Mouse (Mus musculus): Measurements from ENCODE around the gene Tctex1d2. TPM values are rescaled to one million over a fixed set of nuclear protein-coding genes. Genes with fewer than 3 reads are reported as not detected.

The Tctex1d2 gene
- polyA plus RNA-seq, 1 experiment from 2014 or later, result 23.1 TPM

DNA sequence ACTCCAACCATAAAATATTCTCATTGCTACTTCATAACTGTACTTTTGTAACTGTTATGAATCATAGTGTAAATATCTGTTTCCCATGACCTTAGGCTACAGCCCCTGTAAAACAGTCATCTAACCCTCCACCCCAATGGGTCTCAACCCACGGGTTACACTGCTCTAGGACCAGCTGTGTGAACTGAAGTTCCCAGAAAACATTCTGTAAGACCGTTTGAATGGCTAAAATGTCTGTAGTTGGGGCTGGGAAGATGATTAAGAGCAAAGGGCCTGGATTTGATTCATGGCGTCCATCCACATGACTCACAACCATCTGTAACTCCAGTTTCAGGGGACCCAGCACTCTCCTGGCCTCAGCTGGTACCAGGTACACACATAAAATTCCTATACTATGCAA, 21.3 kb upstream of the Tctex1d2 start:
- Histone ChIP-seq H3K36me3 (peaks cover 7% of the 10 kb centered on the region), H3K27ac (replicated peaks) (no peak overlapping the region), H3K4me3 (no peak overlapping the region), H3K9ac (no peak overlapping the region), H3K9me3 (no peaks in the 10 kb centered on the region), H3K27me3 (replicated peaks) (no peaks in the 10 kb centered on the region), H3K4me1 (peaks cover 13% of the 10 kb centered on the region), H3K4me2 (no peak overlapping the region)
- no peak for ATAC-seq (ENCODE audit: extremely low read depth, insufficient number of reproducible peaks, low FRiP score, low TSS enrichment)
- 72% methylated on average over 3 of the region's 3 CpGs for WGBS

DNA sequence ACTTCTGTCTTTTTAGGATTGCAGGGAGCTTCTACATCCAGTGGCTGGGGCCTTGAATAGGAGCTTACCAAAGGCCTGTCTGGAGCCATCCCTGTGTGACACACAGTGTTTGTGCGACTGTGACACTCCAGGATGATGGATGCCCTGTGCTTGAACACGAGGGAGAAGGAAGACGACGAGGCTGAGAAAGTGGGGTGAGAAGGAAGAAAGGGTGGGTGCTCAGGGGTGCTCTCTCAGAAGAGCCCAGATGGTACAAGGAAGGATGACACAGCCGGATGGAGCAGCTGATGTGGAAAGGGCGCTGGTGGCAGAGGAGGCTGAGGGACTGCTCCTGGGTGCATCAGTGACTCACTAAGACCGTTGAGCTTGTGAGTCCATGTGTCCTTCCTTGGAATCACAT, 19.2 kb upstream of the Tctex1d2 start, which contains the start of gene Tm4sf19:
Tm4sf19 (plus strand) TSS at position 240 of the 400 bp plus-strand sequence.
- Histone ChIP-seq H3K27ac (replicated peaks) (no peak within 1 kb of the TSS), H3K27me3 (replicated peaks) (no peaks in the 10 kb centered on the region), H3K9ac (no peak within 1 kb of the TSS), H3K4me2 (no peak within 1 kb of the TSS), H3K4me3 (no peak within 1 kb of the TSS), H3K4me1 (peaks cover 13% of the 10 kb centered on the region), H3K36me3 (no peaks in the 10 kb centered on the region), H3K9me3 (no peaks in the 10 kb centered on the region)
- ATAC-seq (ENCODE audit: extremely low read depth, insufficient number of reproducible peaks, low FRiP score, low TSS enrichment), result no peak
- 77% methylated on average over 7 of the region's 7 CpGs for WGBS

DNA sequence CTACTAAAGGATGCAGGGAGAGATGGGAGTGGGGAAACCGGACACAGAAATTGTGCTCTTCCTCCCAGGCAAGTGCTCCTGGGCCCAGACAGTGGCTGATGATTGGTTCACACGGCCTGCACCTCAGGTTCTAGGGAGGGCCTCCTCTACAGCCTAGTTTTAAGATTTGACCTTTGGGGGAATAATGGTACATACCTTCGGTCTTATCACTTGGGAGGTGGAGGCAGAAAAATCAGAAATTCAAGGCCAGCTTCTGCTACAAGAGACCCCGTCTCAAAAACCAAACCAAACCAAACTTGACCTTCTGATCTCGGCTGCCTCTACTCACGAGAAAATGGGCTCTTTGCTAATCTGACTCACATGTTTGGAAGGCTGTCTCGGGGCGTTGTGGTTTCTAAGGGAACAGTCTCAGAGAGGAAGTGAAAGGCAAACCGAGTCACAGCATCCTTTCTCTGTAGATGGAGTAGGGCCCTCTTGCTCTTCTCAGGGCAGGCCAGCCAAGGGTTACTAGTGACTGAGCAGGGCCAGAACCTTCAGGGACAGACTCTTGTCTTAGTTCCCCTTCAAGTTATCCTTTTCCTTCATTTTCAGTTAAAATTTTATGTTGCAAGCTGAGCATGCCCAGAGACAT, 18.1 kb upstream of the Tctex1d2 start:
- no peak overlapping the region for H3K4me3 ChIP-seq
- H3K9ac ChIP-seq, result no peak overlapping the region
- no peaks in the 10 kb centered on the region for H3K36me3 ChIP-seq
- H3K27me3 ChIP-seq (replicated peaks), result no peaks in the 10 kb centered on the region
- no peak overlapping the region for H3K4me2 ChIP-seq
- WGBS, result 71% methylated on average over 9 of the region's 9 CpGs
- no peaks in the 10 kb centered on the region for H3K9me3 ChIP-seq
- no peak for ATAC-seq (ENCODE audit: extremely low read depth, insufficient number of reproducible peaks, low FRiP score, low TSS enrichment)
- no peak overlapping the region for H3K27ac ChIP-seq (replicated peaks)
- peaks cover 2% of the 10 kb centered on the region for H3K4me1 ChIP-seq

DNA sequence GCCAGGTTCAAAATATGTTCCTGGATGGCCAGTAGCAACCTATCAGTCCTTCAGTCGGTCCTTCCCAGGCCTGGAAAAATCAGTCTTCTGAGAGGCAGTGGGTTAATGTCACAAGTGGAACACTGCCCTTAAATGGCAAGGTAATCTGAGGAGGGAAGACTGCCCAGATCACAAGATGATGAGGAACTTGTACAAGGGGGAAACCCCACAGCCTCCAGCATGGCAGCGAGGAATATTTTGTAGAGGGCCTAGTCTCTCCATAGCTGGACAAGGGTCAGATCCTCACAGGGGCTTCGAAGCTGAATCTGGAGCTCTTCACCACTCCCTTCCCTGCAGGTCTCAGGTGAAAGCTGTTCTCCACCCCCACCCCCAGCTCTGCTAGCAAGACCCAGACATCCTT, 16.7 kb upstream of the Tctex1d2 start:
- ATAC-seq (ENCODE audit: extremely low read depth, insufficient number of reproducible peaks, low FRiP score, low TSS enrichment), result no peak
- Histone ChIP-seq H3K36me3 (no peaks in the 10 kb centered on the region), H3K4me2 (no peak overlapping the region), H3K27ac (replicated peaks) (no peak overlapping the region), H3K4me3 (no peak overlapping the region), H3K9me3 (no peaks in the 10 kb centered on the region), H3K9ac (no peak overlapping the region), H3K27me3 (replicated peaks) (no peaks in the 10 kb centered on the region), H3K4me1 (no peaks in the 10 kb centered on the region)
- WGBS, result 63% methylated on average over 3 of the region's 3 CpGs

DNA sequence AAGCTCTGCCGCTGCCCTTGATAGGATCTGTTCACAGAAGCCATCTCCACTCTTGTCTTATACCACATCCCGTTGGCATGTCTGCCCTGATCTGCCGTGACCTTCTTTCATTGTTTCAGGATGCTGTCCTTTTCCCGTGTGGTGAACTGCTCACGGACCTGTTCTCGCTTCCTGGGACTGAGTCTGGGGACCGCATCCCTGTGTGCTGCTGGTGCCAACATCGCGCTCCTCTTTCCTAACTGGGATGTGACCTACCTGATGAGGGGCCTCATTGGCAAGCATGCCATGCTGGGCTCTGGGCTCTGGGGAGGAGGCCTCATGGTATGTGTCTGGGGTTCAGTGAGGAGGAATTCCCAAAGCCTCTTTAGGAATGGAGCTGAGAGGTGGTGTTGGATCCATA, 13.8 kb upstream of the Tctex1d2 start:
- no peaks in the 10 kb centered on the region for H3K36me3 ChIP-seq
- ATAC-seq (ENCODE audit: extremely low read depth, insufficient number of reproducible peaks, low FRiP score, low TSS enrichment), result no peak
- H3K4me3 ChIP-seq, result no peak overlapping the region
- no peak overlapping the region for H3K27ac ChIP-seq (replicated peaks)
- no peaks in the 10 kb centered on the region for H3K4me1 ChIP-seq
- H3K9ac ChIP-seq, result no peak overlapping the region
- WGBS, result 88% methylated on average over 9 of the region's 9 CpGs
- H3K4me2 ChIP-seq, result no peak overlapping the region
- H3K9me3 ChIP-seq, result no peaks in the 10 kb centered on the region
- no peaks in the 10 kb centered on the region for H3K27me3 ChIP-seq (replicated peaks)

DNA sequence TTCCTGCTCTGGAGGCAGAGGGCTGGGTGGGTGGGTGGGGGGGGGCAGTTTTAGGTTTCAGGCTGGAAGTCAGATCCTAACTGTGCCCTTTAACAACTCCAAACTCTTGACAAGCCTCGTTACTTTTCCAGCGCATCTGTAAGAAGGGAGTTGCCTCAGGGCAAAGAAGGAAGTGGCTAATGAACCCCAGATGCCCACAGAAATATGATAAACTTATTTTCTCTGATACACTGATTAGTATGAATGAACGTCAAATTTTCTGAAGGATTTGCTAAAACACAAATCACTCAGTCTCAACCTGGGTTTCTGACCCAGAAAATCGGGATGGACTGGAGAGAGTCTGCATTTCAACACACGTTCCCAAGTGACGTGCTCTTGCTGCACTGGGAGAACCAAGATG, 12.8 kb upstream of the Tctex1d2 start:
- 68% methylated on average over 6 of the region's 6 CpGs for WGBS
- H3K36me3 ChIP-seq, result no peaks in the 10 kb centered on the region
- H3K9me3 ChIP-seq, result no peaks in the 10 kb centered on the region
- no peak overlapping the region for H3K27ac ChIP-seq (replicated peaks)
- H3K27me3 ChIP-seq (replicated peaks), result no peaks in the 10 kb centered on the region
- no peak overlapping the region for H3K4me2 ChIP-seq
- no peak for ATAC-seq (ENCODE audit: extremely low read depth, insufficient number of reproducible peaks, low FRiP score, low TSS enrichment)
- H3K9ac ChIP-seq, result no peak overlapping the region
- H3K4me3 ChIP-seq, result no peak overlapping the region
- H3K4me1 ChIP-seq, result no peaks in the 10 kb centered on the region

DNA sequence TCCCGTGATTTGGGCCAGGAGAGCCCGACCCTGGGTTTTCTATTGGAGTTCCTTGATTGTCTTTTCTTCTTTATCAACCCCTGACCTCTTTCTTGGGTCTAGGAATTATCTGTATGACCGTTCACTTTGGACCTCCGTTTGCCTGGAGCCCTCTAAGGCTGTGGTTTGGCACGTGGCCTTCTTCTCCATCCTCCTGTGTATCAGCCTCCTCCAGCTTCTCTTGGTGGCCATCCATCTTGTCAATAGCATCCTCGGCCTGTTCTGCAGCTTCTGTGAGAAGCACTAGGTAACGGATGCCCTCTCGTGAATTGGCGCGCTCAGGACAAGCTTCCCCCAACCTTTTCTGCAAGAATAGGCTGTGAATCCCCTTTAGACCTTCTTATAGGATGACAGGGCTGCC, 11.8 kb upstream of the Tctex1d2 start:
- Histone ChIP-seq H3K4me1 (no peaks in the 10 kb centered on the region), H3K9ac (no peak overlapping the region), H3K36me3 (no peaks in the 10 kb centered on the region), H3K4me3 (no peak overlapping the region), H3K27ac (replicated peaks) (no peak overlapping the region), H3K27me3 (replicated peaks) (no peaks in the 10 kb centered on the region), H3K9me3 (no peaks in the 10 kb centered on the region), H3K4me2 (no peak overlapping the region)
- WGBS, result 74% methylated on average over 10 of the region's 10 CpGs
- ATAC-seq (ENCODE audit: extremely low read depth, insufficient number of reproducible peaks, low FRiP score, low TSS enrichment), result no peak

DNA sequence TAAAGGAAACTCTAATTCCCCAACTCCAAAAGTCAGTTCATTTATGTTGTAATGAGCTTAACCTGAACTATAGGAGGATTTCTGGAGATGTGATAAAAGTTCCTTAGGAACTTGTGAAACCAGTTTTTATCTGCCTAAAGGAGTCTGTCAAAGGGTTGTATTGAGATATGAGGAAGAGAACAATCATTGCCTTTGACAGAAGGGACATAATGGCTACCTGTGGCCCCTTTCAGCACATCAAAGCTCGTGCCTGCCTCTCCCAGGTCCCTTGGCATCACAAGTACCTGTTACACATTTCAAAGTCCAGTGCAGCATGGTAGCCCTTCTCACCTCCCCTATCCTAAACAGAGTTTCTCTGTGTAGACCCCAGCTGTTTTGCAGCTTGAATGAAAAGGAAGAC, 2.0 kb upstream of the Tctex1d2 start:
- Histone ChIP-seq H3K27ac (replicated peaks) (no peak overlapping the region), H3K4me1 (peaks cover 14% of the 10 kb centered on the region), H3K36me3 (no peaks in the 10 kb centered on the region), H3K27me3 (replicated peaks) (no peaks in the 10 kb centered on the region), H3K4me3 (no peak overlapping the region), H3K9me3 (no peaks in the 10 kb centered on the region), H3K4me2 (no peak overlapping the region), H3K9ac (no peak overlapping the region)
- WGBS, result 38% methylated on average over 1 of the region's 1 CpGs
- ATAC-seq (ENCODE audit: extremely low read depth, insufficient number of reproducible peaks, low FRiP score, low TSS enrichment), result no peak

DNA sequence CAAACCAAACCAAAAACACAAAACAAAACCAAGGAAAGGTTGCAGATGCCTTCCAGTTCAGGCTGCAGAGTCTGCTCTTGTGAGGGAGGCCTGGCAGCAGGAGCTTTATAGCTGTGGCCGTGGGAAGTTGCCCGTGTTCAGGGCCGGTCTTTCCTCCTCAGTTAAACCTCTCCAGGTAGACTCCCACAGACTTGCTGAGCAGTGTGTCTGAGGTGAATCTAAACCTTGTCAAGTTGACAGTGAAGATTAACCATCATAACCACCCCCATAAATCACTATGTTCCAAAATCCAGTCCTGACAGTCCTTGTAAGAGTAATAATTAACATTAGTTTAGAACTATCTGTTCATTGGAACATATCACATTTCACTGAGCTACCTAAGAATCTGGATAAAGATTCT, 8.0 kb downstream of the Tctex1d2 start:
- Histone ChIP-seq H3K9ac (no peak overlapping the region), H3K4me3 (no peak overlapping the region), H3K36me3 (no peaks in the 10 kb centered on the region), H3K4me1 (peaks cover 22% of the 10 kb centered on the region), H3K9me3 (no peaks in the 10 kb centered on the region), H3K27me3 (replicated peaks) (no peaks in the 10 kb centered on the region), H3K27ac (replicated peaks) (no peak overlapping the region), H3K4me2 (no peak overlapping the region)
- no peak for ATAC-seq (ENCODE audit: extremely low read depth, insufficient number of reproducible peaks, low FRiP score, low TSS enrichment)
- 76% methylated on average over 3 of the region's 3 CpGs for WGBS

DNA sequence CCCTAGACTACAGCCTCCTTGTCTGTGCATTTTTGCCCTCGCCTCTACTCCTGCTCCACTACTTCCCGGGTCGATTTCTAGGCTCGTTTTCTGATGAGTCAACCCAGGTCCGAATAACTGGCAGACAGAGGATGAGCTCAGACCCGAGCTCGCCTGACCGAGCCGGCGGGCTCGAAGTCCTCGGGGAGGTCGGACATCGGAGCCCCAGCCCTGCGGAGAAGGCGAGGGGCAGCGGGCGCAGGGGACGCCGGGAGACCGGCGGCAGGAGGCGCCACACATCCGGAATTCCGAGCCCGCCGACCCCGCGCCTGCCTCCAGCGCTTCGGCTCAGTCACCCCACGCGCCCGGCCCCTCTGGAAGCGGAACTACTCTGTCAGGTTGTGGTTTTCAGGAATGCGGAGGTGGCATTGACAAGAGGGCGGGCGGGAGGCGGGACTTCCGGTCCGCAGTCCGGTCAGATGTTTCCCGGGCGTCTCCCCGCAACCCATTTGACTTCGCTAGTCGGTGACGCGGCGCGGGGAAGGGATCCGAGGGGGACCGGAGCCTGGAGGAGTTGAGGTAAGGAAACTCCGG, 11.1 kb downstream of the Tctex1d2 start, which contains the start of gene Pcyt1a:
Pcyt1a (plus strand) TSS at position 448 of the 573 bp plus-strand sequence.
- no peaks in the 10 kb centered on the region for H3K9me3 ChIP-seq
- peak within 1 kb of the TSS; percentile 93 for H3K4me3 ChIP-seq
- WGBS, result under 1% methylated on average over 54 of the region's 54 CpGs
- H3K4me2 ChIP-seq, result peak within 1 kb of the TSS; percentile 93
- no peaks in the 10 kb centered on the region for H3K36me3 ChIP-seq
- H3K4me1 ChIP-seq, result peaks cover 40% of the 10 kb centered on the region
- no peaks in the 10 kb centered on the region for H3K27me3 ChIP-seq (replicated peaks)
- H3K27ac ChIP-seq (replicated peaks), result peak within 1 kb of the TSS; percentile 95
- H3K9ac ChIP-seq, result peak within 1 kb of the TSS; percentile 96
- ATAC-seq (ENCODE audit: extremely low read depth, insufficient number of reproducible peaks, low FRiP score, low TSS enrichment), result peak; percentile 91

DNA sequence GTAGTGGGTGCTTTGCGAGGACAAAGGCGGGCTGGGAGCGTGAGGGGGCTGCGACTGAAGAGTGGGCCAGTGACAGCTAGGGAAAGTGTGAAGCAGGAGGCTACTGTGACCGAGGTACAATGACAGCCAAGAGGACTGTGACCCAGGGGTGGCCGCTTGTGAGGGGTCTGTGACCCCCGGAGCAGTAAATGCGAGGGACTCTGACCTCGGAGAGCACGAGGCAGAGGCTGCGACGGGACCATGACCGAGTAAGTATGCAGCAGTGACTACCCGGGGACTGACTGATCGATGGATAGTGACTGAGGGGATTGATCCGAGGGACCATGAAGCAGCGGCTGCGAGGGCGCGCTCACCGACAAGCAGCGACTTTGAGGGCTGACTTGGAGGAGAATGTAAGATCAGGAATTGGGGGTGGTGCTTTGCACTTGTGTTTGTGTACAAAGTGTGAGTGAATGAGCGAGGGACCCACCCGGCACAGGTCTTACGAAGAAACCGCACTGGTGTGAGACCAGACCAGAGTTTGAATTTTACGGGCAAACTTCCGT, 11.6 kb downstream of the Tctex1d2 start:
- Histone ChIP-seq H3K4me1 (peaks cover 40% of the 10 kb centered on the region), H3K4me2 (peak overlapping the region; percentile 93), H3K9ac (peak overlapping the region; percentile 96), H3K27ac (replicated peaks) (peak overlapping the region; percentile 95), H3K4me3 (peak overlapping the region; percentile 93), H3K27me3 (replicated peaks) (no peaks in the 10 kb centered on the region), H3K9me3 (no peaks in the 10 kb centered on the region), H3K36me3 (no peaks in the 10 kb centered on the region)
- no peak for ATAC-seq (ENCODE audit: extremely low read depth, insufficient number of reproducible peaks, low FRiP score, low TSS enrichment)
- WGBS, result 2% methylated on average over 28 of the region's 28 CpGs

DNA sequence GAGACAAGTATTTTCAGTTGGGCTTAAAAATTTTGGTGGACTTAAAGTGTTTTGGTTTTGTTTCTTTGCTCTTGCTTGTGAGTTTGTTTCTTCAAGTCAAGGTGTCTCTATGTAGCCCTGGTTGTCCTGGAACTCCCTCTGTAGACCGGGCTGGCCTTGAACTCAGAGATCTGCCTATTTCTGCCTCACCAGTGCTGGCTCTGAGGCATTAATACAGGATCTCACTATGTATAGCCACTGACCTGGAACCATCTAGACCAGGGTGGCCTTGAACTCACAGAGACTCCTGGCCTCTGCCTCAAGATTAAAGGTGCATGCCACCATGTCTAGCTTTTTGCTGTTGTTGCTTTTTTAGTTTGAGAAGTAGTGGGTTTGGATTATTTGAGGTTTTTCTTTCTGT, 12.4 kb downstream of the Tctex1d2 start:
- 73% methylated on average over 1 of the region's 1 CpGs for WGBS
- Histone ChIP-seq H3K27me3 (replicated peaks) (no peaks in the 10 kb centered on the region), H3K9ac (peak overlapping the region; percentile 96), H3K36me3 (no peaks in the 10 kb centered on the region), H3K9me3 (no peaks in the 10 kb centered on the region), H3K4me3 (peak overlapping the region; percentile 93), H3K27ac (replicated peaks) (no peak overlapping the region), H3K4me2 (peak overlapping the region; percentile 93), H3K4me1 (peaks cover 43% of the 10 kb centered on the region)
- no peak for ATAC-seq (ENCODE audit: extremely low read depth, insufficient number of reproducible peaks, low FRiP score, low TSS enrichment)
